Mouse (Mus musculus) kidney, postnatal 4 days (tissue): ENCODE measurements at regions not wholly inside any gene's neighbourhood (a gene's known extent, or its start where the extent isn't known, plus 50 kb on each side); places are given as distances from the start of the nearest gene placed in this dataset.

Experiments used
- DNase-seq, 2 experiments: peaks; one replicate each; pipeline ENCODE4 v3.0.0; 2021; ENCODE audit warnings: mixed read lengths in 2 of 2

- DNase-seq = no peak
These were observed 54.4 kb upstream of the Olfm4 start for GRCm38 (mm10) chr14:79929451-79929850.

- no peak for DNase-seq
These were observed 56.7 kb upstream of the Olfm4 start for GRCm38 (mm10) chr14:79927161-79927560.

- DNase-seq = peak; percentile 56 to 68
These were observed 66.7 kb upstream of the Olfm4 start for GRCm38 (mm10) chr14:79916960-79917848.

- no peak for DNase-seq
These were observed 68.9 kb upstream of the Olfm4 start for GRCm38 (mm10) chr14:79914966-79915365.

- DNase-seq = no peak
These were observed 70.6 kb upstream of the Olfm4 start for GRCm38 (mm10) chr14:79913315-79913714.

- peak; percentile 72 to 76 for DNase-seq
These were observed 71.3 kb upstream of the Olfm4 start for GRCm38 (mm10) chr14:79912610-79913009.

- no peak for DNase-seq
These were observed 76.1 kb upstream of the Olfm4 start for GRCm38 (mm10) chr14:79907761-79908160.

- DNase-seq = no peak
These were observed 78.3 kb upstream of the Olfm4 start for GRCm38 (mm10) chr14:79905574-79905973.

- DNase-seq = no peak
These were observed 81.5 kb upstream of the Olfm4 start for GRCm38 (mm10) chr14:79902355-79902754.

- DNase-seq = peak; percentile 22 to 42
These were observed 85.6 kb upstream of the Olfm4 start for GRCm38 (mm10) chr14:79898240-79898639.

- no peak for DNase-seq
These were observed 90.6 kb upstream of the Olfm4 start for GRCm38 (mm10) chr14:79893241-79893640.

GRCm38 (mm10) chr14:79890682-79891081, 93.2 kb upstream of the Olfm4 start:
- DNase-seq = no peak

GRCm38 (mm10) chr14:79890280-79890679, 93.6 kb upstream of the Olfm4 start:
- DNase-seq = no peak

GRCm38 (mm10) chr14:79883487-79883886, 100.4 kb upstream of the Olfm4 start:
- no peak for DNase-seq

GRCm38 (mm10) chr14:79881726-79882125, 102.2 kb upstream of the Olfm4 start:
- no peak for DNase-seq

GRCm38 (mm10) chr14:79880065-79880755, 103.7 kb upstream of the Olfm4 start:
- no peak for DNase-seq

GRCm38 (mm10) chr14:79879333-79880035, 104.4 kb upstream of the Olfm4 start:
- DNase-seq = no peak

GRCm38 (mm10) chr14:79878285-79879019, 105.4 kb upstream of the Olfm4 start:
- DNase-seq = no peak

GRCm38 (mm10) chr14:79873062-79873461, 102.0 kb upstream of the Pcdh8 start:
- peak; percentile 19 to 48 for DNase-seq

GRCm38 (mm10) chr14:79872430-79872829, 101.3 kb upstream of the Pcdh8 start:
- no peak for DNase-seq

GRCm38 (mm10) chr14:79869325-79869724, 98.2 kb upstream of the Pcdh8 start:
- DNase-seq = no peak

GRCm38 (mm10) chr14:79856245-79856644, 85.1 kb upstream of the Pcdh8 start:
- no peak for DNase-seq

- DNase-seq = no peak
These were observed 83.1 kb upstream of the Pcdh8 start for GRCm38 (mm10) chr14:79854216-79854615.
